Comparison of ENCODE assay signal across 8 mouse cellular contexts in genomic region chr3:95282381-95282864, GRCm38 (mm10). TPM values are rescaled to one million over a fixed set of nuclear protein-coding genes. Genes with fewer than 3 reads are reported as not detected.
DNase-seq lines count a peak whose midpoint lies in the region; ATAC-seq and TF ChIP-seq lines count a peak whose summit lies in the region.

No protein-coding gene starts in this region.

- 2% methylated on average over 11 of the region's 11 CpGs for whole genome bisulfite sequencing in kidney, postnatal 0 days

- no peak for ATAC-seq in kidney, postnatal 0 days (replicated peaks; ENCODE audit: low FRiP score, low read depth)

- H3K36me3 ChIP-seq in kidney, postnatal 0 days (ENCODE audit: insufficient read depth, low read length): 0 out of 2 replicates have a peak, but pooled peaks cover 3% of the 10 kb centered on the region

- no peak for DNase-seq in left cerebral cortex, adult 2 months (ENCODE audit: extremely low spot score in 1 of 2, low spot score in 2 of 2)
- no peak for DNase-seq in left cerebral cortex, adult 11 months (ENCODE audit: low spot score)
- DNase-seq in heart, adult 18-20 months: peak; percentile 66 to 73
- peak; percentile 46 for DNase-seq in kidney, postnatal 0 days (ENCODE audit: low spot score)
- DNase-seq in lung, postnatal 14 days: peak; percentile 66
- peak; percentile 49 for DNase-seq in spleen, adult 12 weeks (ENCODE audit: low spot score)
- no peak for DNase-seq in urinary bladder, postnatal 4 days (ENCODE audit: low spot score in 2 of 2)

- no peaks in the 10 kb centered on the region for H3K27me3 ChIP-seq in kidney, postnatal 0 days (ENCODE audit: insufficient read depth, low read length)

- H3K27ac ChIP-seq in left cerebral cortex, adult 2 months: peak overlapping the region; percentile 97
- peak overlapping the region; percentile 96 for H3K27ac ChIP-seq in brown adipose tissue, adult 24 weeks (replicated peaks; ENCODE audit: low read depth, low read length)
- peak overlapping the region; percentile 97 for H3K27ac ChIP-seq in kidney, postnatal 0 days

- peak overlapping the region; percentile 77 for H3K9ac ChIP-seq in kidney, postnatal 0 days (ENCODE audit: low read depth, low read length)

- H3K9me3 ChIP-seq in kidney, postnatal 0 days (replicated peaks; ENCODE audit: low read length): no peaks in the 10 kb centered on the region

- H3K4me1 ChIP-seq in brown adipose tissue, adult 24 weeks (ENCODE audit: control insufficient read depth, insufficient read depth, insufficient read length, low read length): peaks cover 11% of the 10 kb centered on the region; the same call in 1 of the 2 replicates
- H3K4me1 ChIP-seq in kidney, postnatal 0 days (replicated peaks; ENCODE audit: insufficient read depth, low read length): peaks cover 20% of the 10 kb centered on the region

- peak overlapping the region; percentile 75 for H3K4me2 ChIP-seq in kidney, postnatal 0 days (ENCODE audit: low read length)

- intact Hi-C loops in left cerebral cortex, adult 2 months (cut with DNase I): loop anchor here (2.0 to 5.0 kb wide), 3 partner anchors 30 to 152 kb away; partner anchors contain the start of genes Arnt and Tnfaip8l2

- no peak for TF ChIP-seq CTCF in left cerebral cortex, adult 2 months (IDR thresholded peaks at IDR 0.05)
- no peak for TF ChIP-seq CTCF in kidney, postnatal 0 days (IDR thresholded peaks at IDR 0.05; ENCODE audit: low read depth)

- peak overlapping the region; percentile 57 for H3K4me3 ChIP-seq in left cerebral cortex, adult 2 months
- H3K4me3 ChIP-seq in brown adipose tissue, adult 24 weeks (ENCODE audit: insufficient read depth, low read depth, low read length): peak overlapping the region; percentile 65
- peak overlapping the region; percentile 58 for H3K4me3 ChIP-seq in kidney, postnatal 0 days (replicated peaks; ENCODE audit: low read depth, low read length)

RNA-seq across cellular contexts. Expression of gene Prune1, which starts 0.5 kb away (rescaled TPM):
- 10 to 100 TPM; 22.1 to 23.5 TPM for total RNA-seq in left cerebral cortex, adult 2 months (2021)
- 11.9 and 16.3 TPM in 2 replicates for polyA plus RNA-seq in brown adipose tissue, adult 24 weeks (2012; ENCODE audit: insufficient read depth, insufficient read length, missing spikeins)
- 10 to 100 TPM; 25.5 to 25.6 TPM for total RNA-seq in heart, adult 18-20 months (2021)
- 20.1 and 20.3 TPM in 2 replicates for polyA plus RNA-seq in kidney, postnatal 0 days (2015; fragmentation: Nextera tagmentation; extraction: Ambion mirVana)

RNA-seq across cellular contexts. Expression of gene Mindy1, which starts 1.3 kb away (rescaled TPM):
- 10 to 100 TPM; 19.9 to 21.5 TPM for total RNA-seq in left cerebral cortex, adult 2 months (2021)
- polyA plus RNA-seq in brown adipose tissue, adult 24 weeks (2012; ENCODE audit: insufficient read depth, insufficient read length, missing spikeins): 22.1 and 23.5 TPM in 2 replicates
- total RNA-seq in heart, adult 18-20 months (2021): 10 to 100 TPM; 19.1 to 23.2 TPM
- 72.6 and 73.2 TPM in 2 replicates for polyA plus RNA-seq in kidney, postnatal 0 days (2015; fragmentation: Nextera tagmentation; extraction: Ambion mirVana)

RNA-seq across cellular contexts. Expression of gene Anxa9, which starts 24.6 kb away (rescaled TPM):
- total RNA-seq in left cerebral cortex, adult 2 months (2021): under 1 TPM; 0.61 to 1.00 TPM
- polyA plus RNA-seq in brown adipose tissue, adult 24 weeks (2012; ENCODE audit: insufficient read depth, insufficient read length, missing spikeins): 0.63 and 1.5 TPM in 2 replicates
- under 1 TPM; 0.59 to 0.65 TPM for total RNA-seq in heart, adult 18-20 months (2021)
- polyA plus RNA-seq in kidney, postnatal 0 days (2015; fragmentation: Nextera tagmentation; extraction: Ambion mirVana): 9.9 and 10.1 TPM in 2 replicates

RNA-seq across cellular contexts. Expression of gene Bnipl, which starts 31.4 kb away (rescaled TPM):
- total RNA-seq in left cerebral cortex, adult 2 months (2021): under 1 TPM; 0.61 to 0.87 TPM
- not detected in 2 replicates for polyA plus RNA-seq in brown adipose tissue, adult 24 weeks (2012; ENCODE audit: insufficient read depth, insufficient read length, missing spikeins)
- not detected for total RNA-seq in heart, adult 18-20 months (2021)
- polyA plus RNA-seq in kidney, postnatal 0 days (2015; fragmentation: Nextera tagmentation; extraction: Ambion mirVana): 0.82 and 1.6 TPM in 2 replicates

RNA-seq across cellular contexts. Expression of gene Cers2, which starts 32.2 kb away (rescaled TPM):
- 10 to 100 TPM; 37.4 to 42.2 TPM for total RNA-seq in left cerebral cortex, adult 2 months (2021)
- polyA plus RNA-seq in brown adipose tissue, adult 24 weeks (2012; ENCODE audit: insufficient read depth, insufficient read length, missing spikeins): 178 and 185 TPM in 2 replicates
- 10 to 100 TPM; 30.3 to 32.4 TPM for total RNA-seq in heart, adult 18-20 months (2021)
- 172 and 186 TPM in 2 replicates for polyA plus RNA-seq in kidney, postnatal 0 days (2015; fragmentation: Nextera tagmentation; extraction: Ambion mirVana)

Comparison
In these comparisons a context has a peak if more than half of its experiments do, and no peak if none do; other contexts are left out.
1. DNase-seq: peak in heart, adult 18-20 months (2 of 2), kidney, postnatal 0 days (single experiment), lung, postnatal 14 days (single experiment) and spleen, adult 12 weeks (single experiment); none in left cerebral cortex, adult 2 months (0 of 2), left cerebral cortex, adult 11 months (single experiment) and urinary bladder, postnatal 4 days (0 of 2).
2. Peak in every context shown above with its lines, with median percentiles within 50 percentile points of each other: H3K27ac ChIP-seq and H3K4me3 ChIP-seq.